Mouse (Mus musculus): ENCODE measurements around the gene Nfia.

- TF ChIP-seq CTCF (IDR thresholded peaks at IDR 0.05; ENCODE audit: insufficient read depth, low read depth, low read length) (no peak), POLR2A (IDR thresholded peaks at IDR 0.05; ENCODE audit: insufficient read depth, low read depth, low read length) (no peak)
These were observed 190.3 kb downstream of the Nfia start for GRCm38 (mm10) chr4:97962856-97963255.
